Mouse (Mus musculus) testis, adult 2 months (tissue): ENCODE results near the gene Rps5.
"Not testable (repeated sequence)": the region's sequence is repeated elsewhere in the genome, so short reads cannot be mapped to it uniquely, and the experiment has no call there.

ENCODE experiments used
- CTCF ChIP-seq: fragments of 200-500 bp; IDR thresholded peaks from 2 replicates; pipeline ENCODE4 v1.5.1; 2012; ENCODE audit warnings: low read depth, mild to moderate bottlenecking, inconsistent platforms, low read length, moderate library complexity; ENCODE audit not compliant: control insufficient read depth, insufficient read depth, insufficient replicate concordance
- POLR2A ChIP-seq: fragments of 200-500 bp; IDR thresholded peaks from 2 replicates; pipeline ENCODE4 v1.6.1; 2012; ENCODE audit warnings: low read depth, mild to moderate bottlenecking, inconsistent platforms, low read length, moderate library complexity; ENCODE audit not compliant: control insufficient read depth

DNA sequence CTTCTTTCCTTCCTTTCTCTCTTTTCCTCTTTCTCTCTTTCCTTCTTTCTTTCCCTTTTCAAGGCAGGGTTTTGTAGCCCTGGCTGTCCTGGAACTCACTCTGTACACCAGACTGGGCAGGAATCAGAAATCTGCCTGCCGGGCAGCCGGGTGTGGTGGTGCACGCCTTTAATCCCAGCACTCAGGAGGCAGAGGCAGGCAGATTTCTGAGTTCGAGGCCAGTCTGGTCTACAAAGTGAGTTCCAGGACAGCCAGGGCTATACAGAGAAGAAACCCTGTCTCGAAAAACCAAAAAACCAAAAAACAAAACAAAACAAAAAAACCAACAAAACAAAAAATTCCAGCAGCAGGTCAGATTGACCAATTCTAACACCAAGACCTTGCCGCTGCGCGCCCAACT, 41.6 kb upstream of the Rps5 start:
- not testable (repeated sequence) for TF ChIP-seq CTCF, POLR2A
